Mouse (Mus musculus): ENCODE results near the gene B3glct.

B3glct gene

DNA sequence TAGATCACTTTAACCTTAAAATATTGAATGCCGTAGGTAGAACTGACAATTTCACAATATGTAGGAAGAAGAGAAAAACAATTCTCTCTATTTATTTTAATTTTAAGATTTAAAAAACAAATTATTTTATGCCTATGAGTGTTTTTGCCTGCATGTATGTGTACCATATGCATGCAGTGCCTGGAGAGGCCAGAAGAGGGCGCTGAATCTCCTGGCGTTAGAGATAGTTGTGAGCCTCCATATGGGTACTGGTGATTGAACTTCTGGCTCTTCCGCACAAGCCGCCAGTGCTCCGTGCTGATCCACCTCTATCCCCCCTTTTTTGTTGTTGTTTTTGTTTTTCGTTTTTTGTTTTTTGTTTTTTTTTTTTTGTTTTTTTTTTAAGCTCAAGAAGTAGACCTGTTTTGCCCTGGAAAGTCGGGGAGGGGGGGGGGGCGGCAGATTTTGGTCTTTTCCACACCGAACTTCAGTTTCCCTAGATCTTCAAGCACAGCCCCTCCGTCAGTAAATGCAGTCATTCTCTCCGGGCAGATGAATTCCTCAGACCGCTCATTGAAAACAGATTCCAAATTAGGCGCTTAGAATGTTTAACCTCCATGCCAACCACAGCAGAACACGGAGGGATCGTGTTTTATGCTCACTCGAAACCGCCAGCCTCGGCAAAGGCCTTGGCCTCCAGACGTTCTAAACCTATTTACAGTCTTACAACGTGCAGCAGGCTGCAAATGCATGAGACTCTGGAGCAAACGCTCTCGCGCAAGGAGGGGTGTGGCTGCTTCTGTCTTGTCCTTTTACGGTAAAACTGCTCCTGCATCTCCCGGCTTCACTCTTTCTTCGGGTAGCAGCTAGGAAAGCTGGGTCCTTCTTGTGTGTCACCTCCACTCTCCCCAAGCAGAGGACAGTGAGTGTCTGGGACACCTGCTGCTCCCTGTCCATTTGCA is 70.9 kb downstream of the B3glct start:
- no peak for DNase-seq (ENCODE audit: low read depth, low spot score)

DNA sequence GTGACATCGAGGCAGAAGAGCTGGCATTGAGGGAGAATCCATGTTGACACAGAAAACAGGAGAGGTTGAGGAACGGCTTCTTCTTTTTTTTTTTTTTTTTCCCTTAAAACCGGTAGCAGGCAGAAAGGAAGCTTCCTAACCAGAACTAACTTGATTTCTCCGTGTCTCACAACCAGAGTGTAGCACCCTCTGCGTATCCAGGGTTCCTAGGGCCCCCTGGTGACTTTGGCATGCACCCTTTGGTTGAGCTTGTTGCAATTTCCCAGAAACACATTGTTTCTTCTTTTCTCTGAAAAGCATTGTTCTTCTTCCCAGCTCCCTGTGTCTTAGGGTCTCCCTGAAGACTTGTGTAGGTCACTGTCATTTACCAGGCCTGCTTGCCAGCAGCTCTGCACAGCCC is 73.8 kb downstream of the B3glct start:
- DNase-seq (ENCODE audit: low read depth, low spot score): no peak

DNA sequence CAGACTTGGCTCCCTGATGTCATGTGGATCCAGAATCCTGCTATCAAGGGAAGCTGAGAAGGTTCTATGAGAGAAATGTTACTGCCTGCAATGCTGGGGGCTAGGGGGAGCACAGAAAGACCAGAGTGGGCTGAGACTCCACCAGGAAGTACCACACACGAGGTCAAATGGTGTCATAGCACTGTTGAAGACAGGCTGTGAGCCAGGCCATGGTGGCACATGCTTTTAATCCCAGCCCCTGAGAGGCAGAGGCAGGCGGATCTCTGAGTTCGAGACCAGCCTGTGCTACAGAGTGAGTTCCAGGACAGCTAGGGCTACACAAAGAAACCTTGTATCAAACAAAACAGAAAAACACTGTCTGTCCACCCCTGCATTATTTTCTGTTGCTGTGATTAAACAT is 75.0 kb downstream of the B3glct start:
- no peak for DNase-seq (ENCODE audit: low read depth, low spot score)

DNA sequence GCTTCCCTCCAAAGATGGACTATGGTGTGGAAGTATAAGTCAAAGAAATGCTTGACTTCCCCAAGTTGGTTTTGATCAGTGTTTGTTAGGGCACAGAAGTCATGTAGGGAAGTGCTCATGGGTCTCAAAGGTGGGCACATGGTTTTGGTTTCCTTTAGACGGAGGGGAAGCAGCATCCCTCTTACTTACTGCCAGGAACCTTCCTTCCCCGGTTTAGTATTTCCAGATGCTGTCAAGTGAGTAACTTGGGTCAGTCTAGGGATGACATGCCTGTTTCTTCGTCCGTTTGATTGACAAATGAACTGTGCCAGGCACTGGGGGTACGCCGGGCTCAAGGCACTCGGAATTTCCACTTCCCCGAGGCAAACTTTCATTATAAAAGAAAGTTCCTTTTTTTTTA is 89.1 kb downstream of the B3glct start:
- no peak for DNase-seq (ENCODE audit: low read depth, low spot score)

DNA sequence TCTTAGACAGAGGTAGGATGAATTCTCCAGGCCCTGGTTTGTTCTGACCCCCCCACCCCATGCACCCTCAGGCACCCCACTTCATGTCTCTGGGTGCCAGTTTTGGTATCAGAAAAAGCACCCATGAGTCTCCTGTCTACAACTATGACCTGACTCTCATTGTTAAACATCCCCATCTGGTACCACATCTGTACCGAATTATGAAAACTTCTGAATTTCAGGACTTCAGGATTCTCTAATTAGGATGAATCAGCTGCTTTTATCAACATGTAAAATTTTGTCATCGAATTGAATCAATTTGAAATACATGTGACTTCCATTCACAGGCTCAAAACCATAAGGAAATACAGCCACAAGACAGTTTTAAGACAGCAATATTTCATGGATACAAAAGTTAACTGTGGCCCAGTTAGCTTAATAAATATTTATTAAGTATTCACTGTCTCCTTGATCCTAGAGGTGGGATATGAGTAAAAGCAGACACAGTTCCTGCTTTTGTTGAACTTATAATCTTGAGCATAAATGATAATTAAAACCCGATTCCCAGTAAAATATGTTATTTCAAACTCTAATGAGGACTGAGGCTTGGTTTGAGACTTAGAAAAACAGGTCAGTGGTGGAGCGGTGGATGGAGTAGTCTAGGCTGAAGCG is 89.7 kb downstream of the B3glct start:
- DNase-seq (ENCODE audit: low read depth, low spot score): no peak

DNA sequence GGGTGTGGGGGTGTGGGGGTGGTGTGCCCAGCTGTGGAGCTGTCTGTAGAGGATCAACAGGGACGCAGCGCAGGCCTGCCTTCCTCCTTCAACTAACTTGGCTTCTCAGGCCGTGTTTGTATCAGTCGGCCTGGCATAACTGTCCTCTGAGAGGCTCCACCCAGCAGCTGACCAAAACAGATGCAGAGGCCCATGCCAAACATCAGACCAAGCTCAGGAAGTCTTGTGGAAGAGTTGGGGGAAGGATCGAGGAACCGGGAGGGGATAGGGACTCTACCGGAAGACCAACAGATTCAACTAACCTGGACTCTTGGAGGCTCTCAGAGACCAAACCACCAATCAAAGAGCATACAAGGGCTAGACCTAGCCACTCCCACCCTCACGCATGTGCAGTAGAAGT is 91.6 kb downstream of the B3glct start:
- DNase-seq (ENCODE audit: low read depth, low spot score): no peak

DNA sequence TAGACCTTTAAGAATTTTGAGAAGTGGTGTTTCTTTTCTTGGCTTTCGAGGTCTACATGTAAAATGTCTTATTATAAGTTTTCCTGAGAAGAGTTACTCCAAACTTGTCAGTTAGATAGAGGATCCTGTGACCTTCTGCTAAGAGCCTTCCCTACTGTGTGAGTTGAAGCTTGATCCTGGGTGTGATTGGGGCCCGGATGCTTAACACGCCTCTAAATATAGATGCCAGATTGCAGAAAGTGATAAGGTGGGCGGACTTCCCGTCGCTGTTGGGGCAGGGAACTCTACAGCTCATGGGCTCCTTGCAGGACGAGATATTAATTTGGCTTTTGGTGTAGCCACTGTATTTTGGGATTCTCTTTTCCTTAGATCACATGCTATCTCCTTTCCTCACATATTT is 98.0 kb downstream of the B3glct start:
- DNase-seq (ENCODE audit: low read depth, low spot score): peak; percentile 44

DNA sequence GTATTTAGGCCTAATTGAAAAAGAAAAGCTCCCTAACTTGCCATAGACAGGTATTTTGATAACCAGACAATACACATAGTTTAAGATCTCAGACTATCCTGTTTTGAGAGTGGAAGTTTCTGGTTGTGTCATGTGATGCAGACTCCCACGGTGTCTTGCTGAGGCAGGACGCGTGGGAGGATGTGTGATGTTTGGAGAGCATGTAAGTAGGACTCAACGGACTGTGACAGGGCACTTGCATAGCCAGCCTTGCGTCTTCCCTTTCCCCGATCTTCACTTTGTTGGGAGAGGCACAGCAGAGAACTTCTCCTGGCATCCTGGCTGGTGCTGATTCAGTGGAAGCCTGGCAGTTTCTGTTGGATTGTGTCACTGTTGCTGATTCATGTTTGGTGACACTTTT is 101.7 kb downstream of the B3glct start:
- DNase-seq (ENCODE audit: low read depth, low spot score): peak; percentile 59

DNA sequence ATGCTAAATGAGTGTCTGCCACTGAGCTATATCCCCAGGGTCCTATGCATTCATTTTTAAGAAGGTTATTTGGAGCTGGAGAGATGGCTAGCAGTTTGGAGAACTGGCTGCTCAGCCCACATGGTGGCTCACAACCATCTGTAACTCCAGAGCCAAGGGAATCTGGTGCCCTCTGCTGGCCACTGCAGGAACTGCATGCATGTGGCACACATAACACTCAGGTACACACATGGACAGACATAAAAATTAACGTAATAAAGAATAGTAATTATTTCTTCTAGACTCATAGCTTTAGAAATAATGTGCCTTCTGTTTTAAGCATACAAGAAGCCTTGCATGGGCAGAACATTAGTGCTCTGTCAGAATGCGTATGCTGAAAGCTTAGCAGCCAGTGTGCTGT is 102.4 kb downstream of the B3glct start:
- DNase-seq (ENCODE audit: low read depth, low spot score): peak; percentile 37

DNA sequence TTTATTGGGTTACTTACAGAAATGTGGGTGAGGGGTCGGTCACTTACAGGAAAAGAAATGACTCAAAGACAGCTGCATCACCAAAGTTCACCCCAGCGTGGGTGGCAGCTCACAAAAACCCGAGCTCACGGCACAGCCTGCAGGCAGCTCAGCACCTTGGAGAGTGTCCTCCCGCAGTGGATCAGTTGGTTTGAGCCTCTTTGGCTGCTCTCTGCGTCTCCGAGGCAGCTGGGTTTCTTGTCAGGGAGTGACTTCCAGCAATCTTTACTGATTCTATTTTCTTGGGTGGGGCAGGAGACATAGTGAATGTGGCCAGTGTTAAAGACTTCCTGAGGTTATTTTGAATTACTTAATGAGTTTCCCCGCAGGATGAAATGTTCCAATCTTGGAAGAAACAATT is 112.1 kb downstream of the B3glct start:
- DNase-seq (ENCODE audit: low read depth, low spot score): no peak

DNA sequence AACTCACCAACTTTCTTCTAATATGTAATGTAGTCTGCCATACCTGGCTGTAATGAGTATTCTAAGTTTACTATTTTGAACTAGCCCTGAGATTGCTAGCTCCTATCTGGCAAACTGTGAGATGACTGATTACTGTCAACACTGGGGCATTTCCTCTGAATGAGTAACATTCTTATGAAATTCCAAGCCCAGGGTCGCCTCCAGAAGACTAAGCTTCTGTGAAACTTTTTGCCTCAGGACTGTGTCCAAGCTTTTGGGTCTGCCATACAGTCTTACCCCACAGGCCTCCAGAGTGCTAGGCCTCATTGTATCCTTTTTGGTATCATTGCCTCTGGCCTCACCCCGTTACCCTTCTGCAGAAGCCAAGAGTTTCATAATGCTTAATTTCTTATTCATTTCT is 132.0 kb downstream of the B3glct start:
- no peak for DNase-seq (ENCODE audit: low read depth, low spot score)

DNA sequence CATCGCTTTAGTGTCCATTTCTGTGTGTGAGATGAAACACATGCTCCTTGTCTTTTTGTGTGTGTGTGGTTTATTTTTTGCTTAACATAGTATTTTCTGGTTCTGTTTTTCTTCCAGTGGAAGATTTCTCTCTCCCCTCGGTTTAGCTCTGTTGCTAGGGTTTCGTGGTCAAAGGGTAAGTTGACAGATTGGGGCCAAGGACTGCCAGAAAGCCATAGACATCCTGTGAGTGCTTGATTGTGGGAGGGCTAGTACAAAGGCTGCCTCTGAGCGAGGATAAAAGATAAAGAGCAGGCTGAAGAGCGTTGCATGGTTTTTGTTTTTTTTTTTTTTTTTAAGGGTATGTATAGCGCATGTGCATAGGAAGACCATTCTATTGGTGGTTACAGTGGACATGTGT is 133.8 kb downstream of the B3glct start:
- no peak for DNase-seq (ENCODE audit: low read depth, low spot score)

Measured in CD4-positive helper T cell, adult 2 months (primary cell).